Mouse (Mus musculus): Measurements from ENCODE around the gene Mrpl36.

GRCm38 (mm10) chr13:73377637-73378036 lies 49.3 kb downstream of the Mrpl36 start:
- TF ChIP-seq CTCF (IDR thresholded peaks at IDR 0.05) (no peak), EP300 (IDR thresholded peaks at IDR 0.05; ENCODE audit: insufficient read depth, low read depth, low read length) (no peak), POLR2A (IDR thresholded peaks at IDR 0.05; ENCODE audit: insufficient read depth, low read depth, low read length) (no peak)
